Mouse (Mus musculus) splenic B cell, adult 2 months (primary cell): ENCODE measurements around the gene Gstt2.
A peak's percentile ranks its signal among the peaks of the same experiment; 100 is the strongest.

Source experiments
- DNase-seq: peaks from one replicate; pipeline ENCODE4 v3.0.0-alpha.2; 2011; ENCODE audit warnings: low read depth, low spot score
- H3K27me3 ChIP-seq: 2 replicates; pipeline ENCODE4 v1.6.1; 2012; ENCODE audit warnings: mild to moderate bottlenecking, low read length, moderate library complexity, mixed read lengths; ENCODE audit not compliant: control insufficient read depth, poor library complexity, insufficient read depth, severe bottlenecking
- H3K36me3 ChIP-seq: 2 replicates; pipeline ENCODE4 v1.6.1; 2012; ENCODE audit warnings: mild to moderate bottlenecking, low read length, moderate library complexity, mixed read lengths; ENCODE audit not compliant: control insufficient read depth, poor library complexity, insufficient read depth, severe bottlenecking

Gstt2 gene

DNA sequence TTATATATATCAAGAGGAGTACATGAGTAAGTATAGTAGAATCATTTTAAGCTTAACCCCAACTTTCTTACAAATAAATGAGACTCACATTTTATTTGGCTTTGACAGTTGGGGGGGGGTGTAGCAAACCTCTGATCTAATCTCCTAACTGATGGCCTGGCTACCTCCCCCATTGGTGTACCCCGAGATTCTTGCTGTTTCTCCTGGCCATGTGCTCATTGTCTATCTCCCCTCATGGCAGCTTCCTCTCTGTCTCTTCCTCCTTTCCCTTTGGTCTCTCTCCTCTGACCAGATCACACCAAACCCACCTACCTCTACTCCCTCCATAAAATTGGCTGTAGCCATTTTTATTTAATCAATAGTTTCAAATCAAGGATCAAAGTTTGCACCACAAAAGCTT lies 13.4 kb downstream of the Gstt2 start:
- Histone ChIP-seq H3K27me3 (no peaks in the 10 kb centered on the region), H3K36me3 (no peaks in the 10 kb centered on the region)
- no peak for DNase-seq

DNA sequence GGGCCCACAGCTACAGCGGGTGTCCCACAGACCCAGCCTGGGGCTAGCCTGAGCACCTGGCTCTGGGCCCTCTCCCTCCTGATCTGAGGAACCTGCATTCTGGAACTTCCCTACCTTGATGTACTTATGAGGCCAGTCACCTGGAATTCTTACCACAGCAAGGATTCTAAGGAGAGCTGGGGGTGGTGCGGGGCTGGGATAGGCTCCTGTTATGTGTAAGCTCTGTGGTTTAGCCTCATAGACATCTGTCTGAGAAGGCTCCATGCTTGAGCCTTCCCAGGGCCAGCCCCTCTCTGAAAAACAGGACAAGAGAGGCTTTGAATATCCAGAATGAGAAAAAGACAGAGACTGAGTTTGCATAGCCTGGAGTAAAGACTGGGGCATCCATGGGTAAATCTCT lies 14.8 kb downstream of the Gstt2 start, which contains the start of gene Gstt4:
Gene Gstt4, minus strand, starts transcription at position 101 of the 400 bp plus-strand sequence.
- Histone ChIP-seq H3K36me3 (no peaks in the 10 kb centered on the region), H3K27me3 (no peaks in the 10 kb centered on the region)
- DNase-seq = no peak

DNA sequence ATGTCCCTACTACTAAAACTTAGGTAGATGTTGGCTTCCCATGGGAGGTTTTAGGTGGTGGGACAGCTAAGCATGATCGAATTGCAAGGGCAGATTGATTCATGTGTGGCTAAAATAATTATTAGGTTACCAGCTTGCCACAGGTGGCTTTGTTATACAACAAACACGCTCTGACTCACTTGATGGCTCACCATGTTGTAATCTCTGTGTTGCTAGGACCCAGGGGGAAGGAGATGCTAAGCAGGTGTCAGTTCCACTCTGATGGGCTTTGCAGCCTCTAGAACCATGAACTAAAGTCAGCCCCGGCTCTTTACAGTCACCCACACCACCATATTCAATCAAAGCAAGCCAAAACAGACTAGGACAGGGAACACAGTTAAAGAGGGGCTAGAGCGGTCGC lies 17.3 kb downstream of the Gstt2 start:
- DNase-seq = no peak
- H3K36me3 ChIP-seq = no peaks in the 10 kb centered on the region
- H3K27me3 ChIP-seq = no peaks in the 10 kb centered on the region

DNA sequence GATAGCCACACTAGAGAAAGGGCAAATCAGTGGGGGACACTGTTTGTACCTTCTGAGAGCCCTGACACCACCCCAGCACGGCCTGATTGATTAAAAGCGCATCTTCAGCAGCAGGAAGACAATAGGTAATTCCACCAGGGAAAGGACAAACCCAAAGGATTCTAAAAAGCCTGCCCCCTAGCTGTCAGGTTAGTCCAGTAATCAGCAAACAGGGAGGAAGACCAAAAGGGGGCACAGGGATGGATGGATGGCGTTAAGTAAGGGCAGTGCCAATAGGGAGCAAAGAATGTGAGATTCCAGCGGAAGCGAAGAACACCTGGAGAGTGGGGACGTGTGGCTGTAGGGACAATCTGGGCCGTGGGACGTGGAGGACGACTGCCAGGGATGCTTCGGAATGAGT lies 18.6 kb downstream of the Gstt2 start:
- no peaks in the 10 kb centered on the region for H3K36me3 ChIP-seq
- no peaks in the 10 kb centered on the region for H3K27me3 ChIP-seq
- DNase-seq = no peak

DNA sequence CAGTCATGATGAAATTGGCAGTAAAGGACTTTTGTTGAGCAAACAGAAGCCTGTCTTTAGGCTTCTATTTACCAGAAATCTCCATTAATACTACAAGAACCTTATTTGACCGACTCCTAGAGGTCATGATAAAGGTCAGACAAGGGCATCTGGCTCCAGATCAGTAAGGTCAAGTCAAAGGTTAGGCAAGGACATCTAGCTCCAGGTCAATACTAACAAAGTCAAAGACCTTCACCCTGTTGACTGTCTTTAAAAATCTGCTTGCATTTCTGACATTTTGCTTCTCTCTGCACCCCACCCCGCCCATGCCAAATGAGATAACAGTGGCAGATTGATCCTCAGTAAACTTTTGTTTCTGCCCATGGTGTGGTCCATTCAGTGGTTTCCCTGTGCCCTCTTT lies 33.0 kb downstream of the Gstt2 start:
- Histone ChIP-seq H3K36me3 (no peaks in the 10 kb centered on the region), H3K27me3 (no peaks in the 10 kb centered on the region)
- no peak for DNase-seq

DNA sequence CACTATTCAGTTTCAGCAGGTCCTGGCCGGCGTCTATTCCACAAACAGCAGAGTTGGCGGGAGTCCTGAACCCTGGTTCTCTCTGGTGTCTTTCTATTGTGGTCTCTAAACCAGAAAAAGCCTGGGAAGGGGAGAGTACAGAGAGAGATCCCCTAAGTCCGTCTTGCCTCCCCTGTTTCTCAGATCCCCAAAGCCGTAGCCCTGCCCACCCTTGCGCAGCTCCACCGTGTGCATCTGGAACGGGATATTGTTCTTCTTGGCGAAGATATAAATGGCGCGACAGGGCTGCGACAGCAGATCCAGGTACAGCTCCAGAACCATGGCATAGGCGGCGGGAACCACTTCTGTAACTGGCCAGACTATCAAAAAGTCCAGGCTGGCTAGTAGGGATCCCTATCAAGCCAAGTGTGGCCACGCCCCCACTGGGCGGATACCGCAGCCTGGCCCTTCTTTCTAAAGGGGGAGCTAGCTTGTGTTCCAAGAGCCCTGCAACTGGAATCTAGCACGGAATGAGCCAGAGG lies 39.0 kb downstream of the Gstt2 start, which contains the start of gene Gstt1:
Gene Gstt1, minus strand, starts transcription at position 409 of the 521 bp plus-strand sequence.
- Histone ChIP-seq H3K36me3 (no peaks in the 10 kb centered on the region), H3K27me3 (no peaks in the 10 kb centered on the region)
- DNase-seq = peak; percentile 27

DNA sequence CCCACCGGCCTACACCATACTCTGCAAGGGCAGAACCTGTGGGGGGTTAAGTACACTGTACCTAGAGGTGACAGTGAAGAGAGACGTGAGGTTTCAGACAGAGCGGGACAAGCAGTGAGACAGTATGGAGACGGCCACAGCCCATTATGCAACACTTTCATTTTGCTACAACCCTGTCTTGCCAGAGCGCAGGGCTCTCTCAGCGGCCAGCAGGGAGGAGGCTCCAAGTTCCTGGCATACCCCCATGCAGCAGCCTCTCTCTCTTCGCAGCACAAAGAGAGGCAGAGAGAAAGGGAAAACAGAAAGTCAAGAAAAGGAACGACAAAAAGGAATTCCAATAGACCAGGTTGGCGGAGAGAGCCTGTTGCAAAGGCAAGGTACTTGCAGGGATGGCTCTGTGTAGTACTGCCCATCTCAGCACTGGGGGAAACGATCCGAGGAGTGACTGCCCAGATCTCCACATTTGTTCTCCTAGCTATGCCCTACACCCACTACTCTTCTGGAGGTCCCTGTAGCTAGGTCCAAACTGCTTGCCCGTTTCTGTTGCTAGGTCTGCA lies 39.5 kb downstream of the Gstt2 start:
- DNase-seq = peak; percentile 35
- Histone ChIP-seq H3K27me3 (no peaks in the 10 kb centered on the region), H3K36me3 (no peaks in the 10 kb centered on the region)

DNA sequence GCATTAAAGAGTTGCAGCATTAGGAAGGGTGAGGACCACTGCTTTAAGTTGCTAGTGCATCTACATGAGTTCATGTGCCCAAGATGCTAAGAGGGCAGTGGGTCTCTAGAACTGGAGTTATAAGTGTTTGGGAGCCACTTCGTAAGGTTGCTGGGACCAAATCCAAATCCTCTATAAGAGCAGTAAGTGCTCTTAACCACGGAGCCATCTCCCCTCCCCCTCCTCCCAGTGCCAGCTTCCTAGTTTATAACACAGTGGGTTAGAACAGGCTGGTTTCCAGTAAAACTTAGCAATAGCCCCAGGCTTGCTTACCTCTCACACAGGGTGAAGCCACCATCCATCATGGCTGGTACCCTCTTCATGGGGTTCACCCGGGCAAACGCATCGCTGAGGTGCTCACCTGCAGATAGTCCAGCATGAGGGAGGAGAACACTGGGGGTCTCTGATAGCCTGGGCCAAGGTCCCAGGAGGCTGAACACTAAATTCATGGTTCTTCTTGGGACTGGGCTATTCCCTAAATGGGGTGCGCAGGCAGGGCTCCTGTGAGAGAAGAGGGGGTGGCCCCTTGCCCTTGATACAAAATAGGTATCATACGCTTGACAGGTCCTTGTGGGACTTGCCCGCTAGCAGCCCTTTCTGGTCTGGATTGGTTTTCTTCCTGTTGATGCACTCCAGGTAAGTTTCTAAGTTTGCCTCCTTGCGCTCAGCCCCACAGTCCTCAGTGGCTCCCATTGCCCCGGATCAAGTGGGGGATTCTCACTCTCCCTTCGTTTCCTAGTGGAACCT lies 40.3 kb downstream of the Gstt2 start:
- no peak for DNase-seq
- Histone ChIP-seq H3K27me3 (no peaks in the 10 kb centered on the region), H3K36me3 (no peaks in the 10 kb centered on the region)

DNA sequence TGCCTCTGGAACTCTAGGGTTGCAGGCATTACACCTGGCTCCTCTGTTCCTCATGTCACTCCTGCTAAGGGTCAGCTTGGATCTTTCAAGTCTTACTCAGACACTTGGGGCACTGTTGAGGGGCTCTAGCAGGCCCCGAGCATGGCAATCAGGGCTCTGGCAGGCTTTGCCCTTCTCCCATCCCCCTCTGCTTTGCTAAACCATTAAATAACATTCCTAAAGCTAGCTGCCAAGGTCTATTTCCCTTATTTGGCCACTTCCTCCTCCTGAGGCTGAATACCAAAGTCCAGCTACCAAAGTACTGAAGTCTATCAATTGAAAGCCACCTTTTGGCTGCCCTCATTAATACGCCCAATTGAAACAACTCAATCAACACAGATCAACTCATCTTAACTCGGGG lies 42.3 kb downstream of the Gstt2 start:
- DNase-seq = no peak

DNA sequence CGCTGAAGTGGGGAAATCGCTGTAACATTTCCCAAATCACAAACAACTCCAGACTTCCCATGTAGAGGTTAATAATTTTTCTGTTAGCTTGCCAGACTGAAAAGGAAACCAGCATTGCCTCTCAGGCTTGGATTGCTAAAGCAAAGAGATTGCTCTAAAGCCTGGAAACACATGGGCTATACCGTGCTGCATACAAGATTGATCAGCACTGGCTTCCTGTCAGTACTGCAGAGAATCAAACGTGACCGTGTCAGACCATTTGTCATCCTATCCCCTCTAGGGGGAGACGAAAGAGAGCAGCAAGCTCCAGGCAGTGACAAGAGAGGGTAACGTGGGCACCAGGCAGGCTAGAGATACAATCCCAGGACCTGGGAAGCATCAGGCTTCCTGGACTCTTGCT lies 46.5 kb downstream of the Gstt2 start:
- Histone ChIP-seq H3K27me3 (no peaks in the 10 kb centered on the region; the same call in 1 of the 2 replicates), H3K36me3 (no peaks in the 10 kb centered on the region)
- peak; percentile 36 for DNase-seq

More for the DNA sequence above, 42.3 kb downstream of the Gstt2 start:
- Histone ChIP-seq H3K36me3 (no peaks in the 10 kb centered on the region), H3K27me3 (no peaks in the 10 kb centered on the region)

DNA sequence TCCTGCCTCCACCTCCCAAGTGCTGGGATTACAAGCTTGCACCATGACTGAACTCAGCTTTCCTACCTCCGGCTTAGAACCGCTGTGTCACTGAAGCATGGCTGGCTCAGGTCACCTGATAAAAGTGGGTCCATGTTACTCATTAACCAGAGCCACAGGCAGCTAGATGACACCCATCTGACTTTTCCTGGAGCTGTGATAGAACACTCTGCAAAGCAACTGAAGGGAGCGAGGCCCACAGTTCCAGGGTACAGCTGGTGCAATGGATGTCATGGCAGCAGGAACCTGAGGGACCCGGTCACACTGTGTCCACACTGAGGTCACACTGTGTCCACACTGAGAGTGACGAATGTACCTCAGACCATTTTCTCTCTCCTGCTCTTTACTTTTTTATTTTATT lies 47.4 kb downstream of the Gstt2 start:
- Histone ChIP-seq H3K36me3 (no peaks in the 10 kb centered on the region), H3K27me3 (no peaks in the 10 kb centered on the region; the same call in 1 of the 2 replicates)
- DNase-seq = no peak

DNA sequence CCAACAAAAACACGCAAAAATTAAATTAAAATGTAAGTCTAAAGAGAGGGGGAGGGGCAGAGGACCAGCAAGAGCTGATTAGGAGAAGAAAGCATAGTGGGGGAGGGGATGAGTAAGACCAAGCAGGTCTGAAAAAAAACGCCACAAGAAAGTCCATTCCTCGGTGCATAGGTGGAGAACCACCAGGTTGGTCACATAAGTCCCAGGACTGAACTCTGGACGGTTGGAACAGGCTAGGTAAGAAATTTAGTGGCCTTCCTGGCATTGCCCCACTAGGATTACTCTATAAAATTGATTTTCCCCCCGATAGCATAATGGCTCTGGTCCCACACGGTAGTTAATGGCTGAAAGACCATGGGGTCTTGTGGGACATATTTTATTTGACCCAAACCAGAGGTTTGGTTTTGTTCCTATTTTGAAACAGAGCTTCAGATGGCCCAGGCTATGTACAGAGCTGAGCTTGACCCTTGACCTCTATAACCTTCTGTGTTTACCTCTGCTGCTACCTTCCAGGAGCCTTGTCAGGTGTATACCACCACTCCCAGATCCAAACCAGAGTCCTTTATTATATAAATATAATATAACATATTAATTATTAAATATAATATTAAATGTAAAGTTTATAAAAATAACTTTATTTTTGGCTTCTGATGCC lies 48.0 kb downstream of the Gstt2 start:
- no peaks in the 10 kb centered on the region for H3K36me3 ChIP-seq
- no peaks in the 10 kb centered on the region; the same call in 1 of the 2 replicates for H3K27me3 ChIP-seq
- DNase-seq = no peak

DNA sequence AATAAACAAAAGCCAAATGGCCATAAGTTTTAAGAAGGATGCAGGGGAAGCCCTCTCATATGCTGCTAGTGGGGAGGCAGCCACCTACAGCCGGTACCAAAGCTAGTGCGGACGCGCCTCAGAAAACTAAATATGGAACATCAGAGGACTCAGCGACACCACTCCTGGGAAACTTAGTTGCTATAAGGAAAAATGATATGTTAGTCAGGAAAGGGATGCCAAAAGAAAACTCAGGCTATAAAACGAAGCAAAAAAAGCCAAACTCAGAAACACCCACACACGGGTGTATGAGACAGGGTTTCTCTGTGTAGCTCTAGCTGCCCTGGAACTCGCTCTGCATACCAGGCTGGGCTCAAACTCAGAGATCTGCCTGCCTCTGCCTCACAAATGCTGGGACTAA lies 48.9 kb downstream of the Gstt2 start:
- no peaks in the 10 kb centered on the region; the same call in 1 of the 2 replicates for H3K27me3 ChIP-seq
- no peaks in the 10 kb centered on the region for H3K36me3 ChIP-seq
- DNase-seq = no peak

DNA sequence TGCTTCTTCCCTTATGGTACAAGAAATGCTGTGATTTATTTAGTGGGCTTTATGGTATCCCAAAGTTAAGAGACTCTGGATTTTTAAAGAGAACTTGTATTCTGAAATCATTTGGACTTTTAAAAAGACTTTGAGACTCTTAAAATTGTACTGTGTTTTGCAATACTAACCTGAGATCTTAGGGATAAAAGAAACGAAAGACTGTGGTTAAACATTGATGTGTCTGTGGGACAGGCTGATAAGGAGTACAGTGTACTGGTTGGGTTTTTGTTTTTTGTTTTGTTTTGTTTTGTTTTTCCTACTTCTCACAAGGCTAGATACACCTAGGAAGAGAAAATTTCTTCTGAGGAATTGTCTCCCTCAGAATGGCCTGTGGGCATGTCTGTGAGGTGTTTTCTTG lies 51.8 kb downstream of the Gstt2 start:
- no peaks in the 10 kb centered on the region for H3K36me3 ChIP-seq
- DNase-seq = no peak
- no peaks in the 10 kb centered on the region; the same call in 1 of the 2 replicates for H3K27me3 ChIP-seq
